Mouse (Mus musculus) left cerebral cortex, adult 8-10 months (tissue): ENCODE data around the gene Cgrrf1. TPM values are rescaled to one million over a fixed set of nuclear protein-coding genes. Genes with fewer than 3 reads are reported as not detected.

Source experiments
- DNase-seq, 2 experiments: peaks; one replicate each; pipeline ENCODE4 v3.0.0; 2022; ENCODE audit warnings: low spot score in 2 of 2
- total RNA-seq, 4 experiments: library from RNA; stranded (reverse); gene quantifications; 2 replicates each; pipeline ENCODE4 v1.2.4; 2022

The Cgrrf1 gene
- total RNA-seq, 4 experiments from 2014 or later = 31.6 to 38.2 (median 31.9) TPM

GRCm38 (mm10) chr14:46821873-46822716 is 9.8 kb upstream of the Cgrrf1 start, which contains the start of gene Gmfb:
Gene Gmfb (minus strand): TSS chr14:46822242.
- peak; percentile 95 to 97 for DNase-seq

DNA sequence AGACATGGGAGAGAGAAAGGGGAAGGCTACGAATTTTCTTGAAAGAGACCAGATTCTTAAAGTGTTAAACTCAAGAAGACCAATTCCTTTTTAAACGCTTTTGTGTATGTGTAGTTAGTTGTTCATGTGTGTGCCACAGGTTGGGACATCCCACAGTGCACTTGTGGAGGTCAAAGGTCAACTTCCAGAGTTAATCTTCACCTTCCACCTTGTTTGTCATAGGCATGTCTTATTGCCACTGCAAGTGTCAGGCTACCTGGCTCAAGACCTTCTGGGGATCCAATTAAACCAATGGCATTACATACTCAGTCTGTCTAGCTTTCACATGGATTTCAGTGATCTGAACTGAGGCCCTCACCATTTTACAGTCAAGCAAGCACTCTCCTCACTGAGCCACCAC is 7.9 kb upstream of the Cgrrf1 start:
- no peak for DNase-seq

GRCm38 (mm10) chr14:46827430-46827829 is 4.5 kb upstream of the Cgrrf1 start:
- no peak for DNase-seq

DNA sequence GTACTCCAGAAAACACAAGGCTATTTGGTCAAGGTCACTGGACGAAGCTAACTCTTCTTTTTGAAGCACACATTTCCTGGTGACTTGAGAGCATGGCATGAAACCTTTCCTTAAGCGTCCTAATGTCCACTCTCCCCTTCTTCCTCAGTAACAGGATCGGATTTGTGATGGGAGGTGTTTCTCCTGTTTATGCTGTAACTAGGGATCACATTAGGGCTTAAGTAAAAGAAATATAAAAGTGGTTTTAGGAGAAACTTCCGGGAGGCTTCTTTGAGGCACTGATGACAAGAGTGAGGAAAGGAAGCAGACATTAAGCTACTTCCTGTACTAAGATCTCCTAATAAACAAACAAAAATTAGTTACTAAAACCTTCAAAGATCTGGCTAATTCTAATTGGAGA is 630 bp upstream of the Cgrrf1 start:
- DNase-seq = no peak

DNA sequence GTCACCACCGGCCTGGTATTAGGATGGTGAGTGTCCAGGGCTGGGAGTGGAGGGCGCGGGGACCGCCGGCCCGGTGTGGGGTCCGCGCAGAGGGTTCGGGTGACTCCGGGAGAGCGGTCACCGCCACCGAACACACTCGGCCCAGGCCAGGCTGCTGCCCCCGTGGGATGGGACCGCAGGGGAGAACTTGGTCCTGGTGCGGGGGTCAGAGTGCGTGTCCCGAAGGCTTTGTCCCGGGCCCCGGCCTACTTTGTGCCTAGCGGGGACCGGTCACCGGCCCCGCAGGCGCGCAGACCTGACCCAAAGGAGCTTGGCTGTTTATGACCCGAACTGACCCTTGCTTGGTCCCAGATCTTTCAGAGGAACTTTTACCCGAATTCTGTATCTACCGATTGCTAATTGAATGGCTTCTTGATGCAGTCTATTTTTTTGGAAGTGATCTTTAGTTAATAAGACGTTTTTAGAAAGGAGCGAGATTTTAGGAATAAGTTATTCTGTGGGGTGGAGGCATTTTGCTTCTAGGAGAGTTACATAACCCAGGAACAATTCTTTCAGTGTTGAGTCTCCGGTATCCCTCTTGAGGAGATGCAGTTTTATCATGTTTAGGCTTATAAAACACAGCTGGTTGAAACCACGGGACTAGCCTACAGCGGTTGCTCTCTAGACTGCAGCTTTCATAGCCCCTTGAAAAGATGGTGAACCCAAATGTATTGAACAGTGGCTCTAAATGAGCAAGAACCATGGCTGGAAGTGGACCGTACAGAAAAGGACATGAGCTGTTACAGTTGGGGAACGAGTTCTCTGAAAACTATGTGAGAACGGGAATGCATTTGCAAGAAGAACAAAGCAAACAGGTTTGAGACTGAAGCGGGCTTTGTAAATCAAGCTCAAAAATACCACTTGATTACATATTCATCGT is 688 bp downstream of the Cgrrf1 start:
- peak; percentile 18 to 25 for DNase-seq

DNA sequence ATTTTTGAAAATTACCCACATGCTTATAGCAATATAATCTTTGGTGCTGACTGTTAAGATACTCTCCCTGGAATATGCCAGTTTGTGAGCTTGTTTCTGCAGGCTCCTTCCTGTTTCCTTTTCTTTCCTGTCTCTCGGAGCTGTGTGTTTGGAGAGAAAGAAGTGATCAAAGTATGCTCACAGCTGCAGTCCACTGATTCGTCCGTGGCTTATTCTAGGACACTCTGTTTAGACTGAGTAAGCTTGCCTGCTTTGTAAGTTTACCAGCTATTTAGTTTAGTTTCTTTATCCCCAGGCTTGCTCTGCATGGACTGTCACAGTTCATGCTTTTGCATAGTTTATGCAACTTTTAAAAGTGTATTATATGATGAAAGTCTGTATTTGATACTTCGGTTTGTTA is 7.4 kb downstream of the Cgrrf1 start:
- no peak for DNase-seq

- DNase-seq = no peak
These were observed 13.8 kb downstream of the Cgrrf1 start for GRCm38 (mm10) chr14:46845706-46846105.

- DNase-seq = no peak
These were observed 16.2 kb downstream of the Cgrrf1 start for GRCm38 (mm10) chr14:46848063-46848590.

- DNase-seq = no peak
These were observed 16.8 kb downstream of the Cgrrf1 start for GRCm38 (mm10) chr14:46848736-46849135.

- DNase-seq = no peak
These were observed 17.8 kb downstream of the Cgrrf1 start for GRCm38 (mm10) chr14:46849769-46850168.

GRCm38 (mm10) chr14:46853677-46854076 is 21.8 kb downstream of the Cgrrf1 start:
- no peak for DNase-seq

GRCm38 (mm10) chr14:46862922-46863321 is 31.0 kb downstream of the Cgrrf1 start:
- DNase-seq = no peak

GRCm38 (mm10) chr14:46880935-46881334 is 49.0 kb downstream of the Cgrrf1 start:
- DNase-seq = peak in 1 of 2 experiments; percentile 28

DNA sequence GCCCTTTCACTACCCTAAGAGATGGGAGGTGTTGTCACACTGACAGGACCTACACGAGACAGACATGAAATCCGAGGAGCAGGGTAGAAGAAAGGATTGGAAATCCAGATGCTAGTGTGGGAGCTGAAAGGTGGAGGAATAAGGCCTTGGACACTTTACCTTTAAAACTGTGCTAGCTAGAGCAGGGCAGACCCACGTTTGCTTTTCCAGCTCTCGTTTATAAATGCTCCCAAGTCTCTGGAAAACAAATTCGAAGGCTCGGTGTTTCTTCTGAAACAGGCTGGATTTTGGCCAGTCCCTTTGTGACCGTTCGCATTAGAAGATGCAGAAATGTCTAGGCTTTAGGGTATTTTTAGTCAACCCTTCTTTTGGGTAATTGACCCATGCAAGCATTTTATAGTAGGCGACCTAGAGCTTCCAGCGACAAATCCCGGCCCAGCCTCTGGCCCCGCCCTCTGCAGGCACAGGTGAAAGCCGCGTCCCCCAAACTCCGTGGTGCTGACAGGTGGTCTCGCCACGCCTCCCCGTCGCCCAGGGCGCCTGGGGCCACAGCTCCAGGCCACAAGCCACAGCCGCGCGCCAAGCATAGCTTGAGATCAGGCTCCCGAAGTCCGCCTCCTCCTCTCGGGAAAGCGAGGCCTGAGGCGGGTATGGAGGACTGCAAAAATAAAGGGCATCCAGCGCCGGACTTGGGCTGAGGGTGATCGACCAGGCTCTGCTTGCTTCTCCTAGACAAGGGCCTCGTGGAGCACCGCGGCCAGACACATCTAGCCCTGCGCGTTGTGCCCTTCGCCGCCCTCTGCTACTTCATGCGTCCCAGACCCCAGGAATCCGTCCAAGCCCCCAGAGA is 49.9 kb downstream of the Cgrrf1 start:
- DNase-seq = no peak

- peak; percentile 46 to 64 for DNase-seq
These were observed 50.6 kb downstream of the Cgrrf1 start, which contains the start of gene Samd4 for GRCm38 (mm10) chr14:46882431-46883067. Gene Samd4 (plus strand): TSS chr14:46882854.

GRCm38 (mm10) chr14:46883068-46883870 is 51.3 kb downstream of the Cgrrf1 start:
- peak; percentile 47 to 62 for DNase-seq

DNA sequence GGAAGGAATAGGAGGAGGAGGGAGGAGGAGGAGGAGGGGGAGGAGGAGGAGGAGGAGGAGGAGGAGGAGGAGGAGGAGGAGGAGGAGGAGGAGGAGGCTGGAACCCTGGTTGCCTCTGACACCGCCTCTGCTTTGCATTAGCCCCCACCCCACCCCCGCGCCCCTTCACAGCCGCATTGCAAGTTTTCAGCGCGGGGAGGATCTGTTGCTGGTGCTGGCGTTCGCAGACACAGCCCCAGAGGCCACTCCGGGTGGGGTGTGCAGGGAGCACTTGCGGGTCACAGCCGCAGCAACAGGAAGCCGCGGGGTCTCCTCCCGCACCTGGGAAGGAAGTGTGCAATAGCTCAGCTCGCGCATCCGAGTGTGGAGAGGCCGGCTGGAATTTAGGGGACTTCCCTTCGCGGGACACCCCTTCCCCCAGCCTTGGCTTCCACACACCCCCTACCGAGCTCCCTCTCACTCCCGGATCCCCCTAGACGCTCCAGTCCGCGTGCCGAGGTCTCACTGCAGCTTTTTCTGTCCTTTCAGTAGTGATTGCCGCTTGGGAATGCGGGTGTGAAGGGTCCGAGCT is 52.0 kb downstream of the Cgrrf1 start:
- peak; percentile 53 to 55 for DNase-seq

DNA sequence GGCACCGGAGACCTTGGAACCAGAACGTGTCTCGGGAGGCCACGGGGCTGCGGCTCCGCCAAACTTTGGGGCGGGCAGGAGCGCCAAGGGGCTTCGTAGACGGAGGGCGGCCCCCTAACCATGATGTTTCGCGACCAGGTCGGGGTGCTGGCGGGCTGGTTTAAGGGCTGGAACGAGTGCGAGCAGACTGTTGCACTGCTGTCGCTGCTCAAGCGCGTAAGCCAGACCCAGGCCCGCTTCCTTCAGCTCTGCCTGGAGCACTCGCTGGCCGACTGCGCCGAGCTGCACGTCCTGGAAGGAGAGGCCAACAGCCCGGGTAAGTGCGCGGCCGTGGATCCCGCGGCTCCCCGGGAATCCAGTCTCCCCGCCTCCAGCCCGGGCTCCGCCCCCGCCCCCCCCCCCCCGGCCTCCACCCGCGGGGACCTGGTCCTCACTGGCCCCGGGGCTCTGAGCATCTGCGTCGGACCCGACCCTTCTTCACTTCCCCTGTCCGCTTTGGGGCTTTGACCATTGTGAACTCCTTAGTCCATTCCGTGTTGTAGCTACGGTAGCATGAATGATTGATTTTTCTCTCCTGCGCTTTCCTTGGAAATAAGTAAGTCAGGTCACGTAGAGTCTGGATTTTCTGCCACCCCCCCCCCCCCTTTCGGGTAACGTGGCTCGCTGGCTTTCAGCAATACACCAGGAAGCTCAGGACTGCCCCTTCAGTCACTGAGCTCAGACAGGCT is 52.9 kb downstream of the Cgrrf1 start:
- DNase-seq = peak; percentile 26 to 45

DNA sequence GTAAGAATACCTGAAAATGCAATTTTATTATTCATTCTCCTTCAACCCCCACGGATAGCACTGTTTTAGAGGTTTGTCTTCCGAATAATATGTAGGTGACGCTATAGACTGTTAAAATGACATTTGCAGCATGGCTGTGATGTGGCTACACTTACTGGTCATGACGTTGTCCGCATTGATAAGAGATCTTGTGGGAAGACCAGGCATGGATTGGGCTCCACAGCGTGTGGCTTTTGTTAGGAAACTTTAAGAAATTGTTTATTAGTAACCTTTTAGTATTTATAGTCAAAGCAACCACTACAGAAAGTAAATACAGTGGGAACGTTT is 53.5 kb downstream of the Cgrrf1 start:
- DNase-seq = no peak
